ENCODE assay signal across 16 mouse cellular contexts in the genomic region with DNA sequence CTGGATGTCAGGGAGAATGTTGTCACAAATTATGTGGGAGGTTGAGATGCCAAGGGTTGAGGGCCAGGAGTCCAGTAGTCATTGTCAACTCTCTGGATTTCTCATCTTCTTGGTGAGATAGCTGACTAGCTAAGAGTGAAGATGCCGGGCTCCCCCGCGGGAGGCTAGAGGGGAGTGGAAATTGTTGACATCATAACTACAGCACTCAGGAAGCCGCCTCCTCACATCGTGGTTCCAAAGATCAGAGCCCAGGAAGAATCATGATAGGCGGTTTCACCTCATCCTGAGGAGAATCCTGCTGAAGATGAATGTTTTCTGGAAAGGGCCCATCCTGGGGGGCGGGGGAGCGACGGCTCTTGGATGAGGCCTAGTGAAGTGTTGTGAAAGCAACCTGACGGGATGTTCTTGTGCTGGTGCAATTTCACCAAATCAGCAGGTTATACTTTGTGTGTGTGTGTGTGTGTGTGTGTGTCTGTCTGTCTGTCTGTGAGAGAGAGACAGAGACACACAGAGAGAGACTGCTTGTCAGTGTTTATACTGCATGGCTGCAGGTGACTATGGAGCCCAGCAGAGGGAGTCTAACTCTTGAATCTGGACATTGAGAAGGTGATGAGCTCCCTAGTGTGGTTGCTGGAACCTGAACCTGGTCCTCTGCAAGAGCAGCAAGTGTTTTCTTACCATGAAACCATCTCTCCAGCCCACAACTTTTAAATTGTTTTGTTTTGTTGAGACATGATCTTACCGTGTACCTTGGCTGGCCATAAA.
DNase-seq lines count a peak whose midpoint lies in the region; ATAC-seq and TF ChIP-seq lines count a peak whose summit lies in the region.
"Had no signal": no experiment of that assay in that cellular context is flagged by ENCODE, and none has a peak within 500 bp of the region (broad histone marks: within the 10 kb centered on the region; RNA-seq: fewer than 3 reads in every experiment).

No protein-coding gene starts in this region.

- no peak for TF ChIP-seq EP300 in heart, adult 2 months (IDR thresholded peaks at IDR 0.05; ENCODE audit: insufficient read depth, low read depth, low read length)
- no peak for TF ChIP-seq EP300 in liver, postnatal 0 days (IDR thresholded peaks at IDR 0.05; ENCODE audit: low read depth)

- no peaks in the 10 kb centered on the region for H3K9me3 ChIP-seq in liver, postnatal 0 days (ENCODE audit: low read length)
- H3K9me3 ChIP-seq: forebrain, embryonic 15.5 days; heart, embryonic 15.5 days; limb, embryonic 12.5 days had no signal

- no peaks in the 10 kb centered on the region for H3K36me3 ChIP-seq in heart, adult 2 months (ENCODE audit: control insufficient read depth, insufficient read depth, low read length)
- H3K36me3 ChIP-seq in liver, postnatal 0 days (replicated peaks; ENCODE audit: insufficient read depth, low read length) = peaks cover 19% of the 10 kb centered on the region

- H3K9ac ChIP-seq in heart, adult 2 months (ENCODE audit: low read depth, low read length) = no peak overlapping the region
- no peak overlapping the region for H3K9ac ChIP-seq in liver, postnatal 0 days (replicated peaks)
- H3K9ac ChIP-seq: forebrain, embryonic 15.5 days; heart, embryonic 15.5 days; hindbrain, embryonic 14.5 days; limb, embryonic 12.5 days had no signal

- no peak overlapping the region for H3K4me3 ChIP-seq in heart, adult 2 months
- H3K4me3 ChIP-seq in liver, postnatal 0 days (ENCODE audit: low read depth, low read length) = no peak overlapping the region
- H3K4me3 ChIP-seq: forebrain, embryonic 15.5 days; heart, embryonic 15.5 days; limb, embryonic 12.5 days had no signal

- no peaks in the 10 kb centered on the region for H3K27me3 ChIP-seq in heart, adult 2 months (ENCODE audit: control insufficient read depth, insufficient read depth, low read length)
- H3K27me3 ChIP-seq in liver, postnatal 0 days (ENCODE audit: insufficient read depth, low read length) = no peaks in the 10 kb centered on the region
- H3K27me3 ChIP-seq: CH12.LX; forebrain, embryonic 15.5 days; heart, embryonic 15.5 days; limb, embryonic 12.5 days had no signal

- H3K4me2 ChIP-seq in liver, postnatal 0 days (ENCODE audit: low read depth, low read length) = no peak overlapping the region
- H3K4me2 ChIP-seq: forebrain, embryonic 15.5 days; heart, embryonic 15.5 days; hindbrain, embryonic 14.5 days; limb, embryonic 12.5 days had no signal

- H3K4me1 ChIP-seq in heart, adult 2 months (ENCODE audit: control insufficient read depth, insufficient read depth, low read length) = no peaks in the 10 kb centered on the region; the same call in 1 of the 2 replicates
- H3K4me1 ChIP-seq in liver, postnatal 0 days (ENCODE audit: insufficient read depth) = no peaks in the 10 kb centered on the region

- DNase-seq in heart, adult 2 months = no peak
- DNase-seq in heart, adult 18-20 months = no peak
- no peak for DNase-seq in liver, postnatal 0 days
- DNase-seq in liver (no peak), ZHBTc4 (ENCODE audit: low read depth, low spot score) (peak; percentile 45)
- peak; percentile 49 for DNase-seq in CD4-positive helper T cell, adult 2 months (ENCODE audit: low read depth, low spot score)
- DNase-seq in spleen, adult 18-20 months = no peak
- DNase-seq in retina, postnatal 1 day = no peak
- DNase-seq: cerebellum, postnatal 25 days; gastrocnemius, postnatal 25 days had no signal

- peak; percentile 45 for TF ChIP-seq CTCF in heart, adult 2 months (IDR thresholded peaks at IDR 0.05)
- peak; percentile 40 for TF ChIP-seq CTCF in liver, postnatal 0 days (IDR thresholded peaks at IDR 0.05; ENCODE audit: low read depth)

- no peak for TF ChIP-seq POLR2A in heart, adult 2 months (IDR thresholded peaks at IDR 0.05; ENCODE audit: insufficient read depth, low read depth, low read length)

- 66% methylated on average over 11 of the region's 11 CpGs for WGBS in heart, adult 2 months
- 79% methylated on average over 11 of the region's 11 CpGs for WGBS in liver, postnatal 0 days (ENCODE audit: insufficient replicate concordance)

- intact Hi-C loops in heart, adult 2 months (cut with DNase I) = loop anchor here (1.0 to 10.0 kb wide), 4 partner anchors 149 to 1142 kb away; no protein-coding TSS in a partner anchor

- ATAC-seq in liver, postnatal 0 days = peak; percentile 21; the same call in 1 of the 2 replicates

- no peaks in the 10 kb centered on the region for H3K79me2 ChIP-seq in heart, adult 2 months (replicated peaks; ENCODE audit: control insufficient read depth, insufficient read depth, low read length)

- no peak overlapping the region for H3K27ac ChIP-seq in heart, adult 2 months
- H3K27ac ChIP-seq in liver, postnatal 0 days (ENCODE audit: low read depth) = no peak overlapping the region
- H3K27ac ChIP-seq: forebrain, embryonic 15.5 days; heart, embryonic 15.5 days; hindbrain, embryonic 14.5 days; limb, embryonic 12.5 days; macrophage had no signal

Comparison
In these comparisons a context has a peak if more than half of its experiments do, and no peak if none do; other contexts are left out.
1. DNase-seq: peak in CD4-positive helper T cell, adult 2 months (single experiment) and ZHBTc4 (single experiment); none in heart, adult 2 months (0 of 2), heart, adult 18-20 months (0 of 2), liver, postnatal 0 days (single experiment), liver (single experiment), spleen, adult 18-20 months (0 of 2) and retina, postnatal 1 day (single experiment).